Mouse (Mus musculus): ENCODE results near the gene Large1.

GRCm38 (mm10) chr8:73400343-73400742 is 47.0 kb upstream of the Large1 start:
- TF ChIP-seq CTCF (IDR thresholded peaks at IDR 0.05; ENCODE audit: low read depth) = no peak
- no peak for TF ChIP-seq EP300 (IDR thresholded peaks at IDR 0.05; ENCODE audit: low read depth)
